Mouse (Mus musculus) thymus, adult 2 months (tissue): ENCODE data around the gene Dixdc1. TPM values are rescaled to one million over a fixed set of nuclear protein-coding genes. Genes with fewer than 3 reads are reported as not detected.

Experiments used
- DNase-seq: peaks from one replicate; pipeline ENCODE4 v3.0.0; 2021
- H3K27ac ChIP-seq: fragments of 200-500 bp; 2 replicates; pipeline ENCODE4 v1.5.1; 2012; ENCODE audit warnings: low read length, control low read depth; ENCODE audit not compliant: control insufficient read depth, insufficient read depth
- H3K27me3 ChIP-seq: fragments of 200-500 bp; 2 replicates; pipeline ENCODE4 v1.6.1; 2012; ENCODE audit warnings: mild to moderate bottlenecking, low read length, moderate library complexity, mixed read lengths; ENCODE audit not compliant: control insufficient read depth, insufficient read depth
- H3K36me3 ChIP-seq: fragments of 200-500 bp; 2 replicates; pipeline ENCODE4 v1.6.1; 2012; ENCODE audit warnings: mild to moderate bottlenecking, low read length, moderate library complexity; ENCODE audit not compliant: control insufficient read depth, insufficient read depth
- H3K4me1 ChIP-seq: fragments of 200-500 bp; replicated peaks from 2 replicates; pipeline ENCODE4 v1.6.1; 2012; ENCODE audit warnings: low read length; ENCODE audit not compliant: control insufficient read depth, insufficient read depth
- H3K4me3 ChIP-seq: fragments of 200-500 bp; 2 replicates; pipeline ENCODE4 v1.5.1; 2012; ENCODE audit warnings: mild to moderate bottlenecking, low read length, control low read depth, moderate library complexity; ENCODE audit not compliant: control insufficient read depth, insufficient read depth
- CTCF ChIP-seq: fragments of 200-500 bp; IDR thresholded peaks from 2 replicates; pipeline ENCODE4 v1.5.1; 2012; ENCODE audit warnings: mild to moderate bottlenecking, control low read depth, low read length, moderate library complexity, borderline replicate concordance; ENCODE audit not compliant: control insufficient read depth, poor library complexity, insufficient read depth; ENCODE audit errors: extremely low read depth
- POLR2A ChIP-seq: fragments of 200-500 bp; IDR thresholded peaks from 2 replicates; pipeline ENCODE4 v1.6.1; 2012; ENCODE audit warnings: mild to moderate bottlenecking, low read length, control low read depth, moderate library complexity; ENCODE audit not compliant: control insufficient read depth, poor library complexity, insufficient read depth; ENCODE audit errors: extremely low read depth
- WGBS: fragments of 180-500 bp; shearing (Covaris S2); methylation state at CpG from one replicate; pipeline ENCODE4 v1.1.7; 2018; 5-methylcytosine and 5-hydroxymethylcytosine counted together
- polyA plus RNA-seq: library from polyadenylated mRNA; depleted of rRNA; stranded (reverse); fragments of >200 nt; gene quantifications from 2 replicates; pipeline ENCODE4 v1.2.3, GENCODE M21; 2012

Dixdc1 gene
- polyA plus RNA-seq, 1 experiment, result 0.77 TPM

GRCm38 (mm10) chr9:50753947-50754346 lies 14.6 kb upstream of the Dixdc1 start:
- WGBS, result 73% methylated on average over 7 of the region's 7 CpGs
- DNase-seq, result no peak
- H3K27ac ChIP-seq, result no peak overlapping the region

GRCm38 (mm10) chr9:50752784-50753615 lies 13.7 kb upstream of the Dixdc1 start:
- no peaks in the 10 kb centered on the region for H3K27me3 ChIP-seq
- WGBS, result 84% methylated on average over 17 of the region's 17 CpGs
- H3K4me3 ChIP-seq, result no peak overlapping the region
- no peaks in the 10 kb centered on the region for H3K4me1 ChIP-seq
- no peak for TF ChIP-seq POLR2A
- TF ChIP-seq CTCF, result no peak
- no peak overlapping the region for H3K27ac ChIP-seq
- DNase-seq, result no peak
- no peaks in the 10 kb centered on the region for H3K36me3 ChIP-seq

More at GRCm38 (mm10) chr9:50753947-50754346, 14.6 kb upstream of the Dixdc1 start:
- Histone ChIP-seq H3K36me3 (no peaks in the 10 kb centered on the region), H3K4me3 (no peak overlapping the region), H3K27me3 (no peaks in the 10 kb centered on the region), H3K4me1 (no peaks in the 10 kb centered on the region)
- TF ChIP-seq CTCF (no peak), POLR2A (no peak)

GRCm38 (mm10) chr9:50752054-50752602 lies 12.8 kb upstream of the Dixdc1 start, which contains the start of gene Hspb2:
Gene Hspb2, minus strand, starts transcription at chr9:50752354.
- Histone ChIP-seq H3K27ac (no peak within 1 kb of the TSS), H3K4me1 (no peaks in the 10 kb centered on the region), H3K36me3 (no peaks in the 10 kb centered on the region), H3K4me3 (no peak within 1 kb of the TSS), H3K27me3 (no peaks in the 10 kb centered on the region)
- TF ChIP-seq POLR2A (no peak), CTCF (no peak)
- 86% methylated on average over 14 of the region's 14 CpGs for WGBS
- DNase-seq, result no peak

- 0 out of 2 replicates have a peak, but pooled peaks cover 2% of the 10 kb centered on the region for H3K4me1 ChIP-seq
- no peaks in the 10 kb centered on the region for H3K36me3 ChIP-seq
- WGBS, result 85% methylated on average over 22 of the region's 22 CpGs
- no peak within 1 kb of the TSS for H3K4me3 ChIP-seq
- DNase-seq, result no peak
- TF ChIP-seq POLR2A (no peak), CTCF (no peak)
- H3K27me3 ChIP-seq, result no peaks in the 10 kb centered on the region
- H3K27ac ChIP-seq, result no peak within 1 kb of the TSS
These were observed 12.0 kb upstream of the Dixdc1 start, which contains the start of gene Cryab for GRCm38 (mm10) chr9:50751323-50751722. Gene Cryab, plus strand, starts transcription at chr9:50751325.

- DNase-seq, result no peak
- TF ChIP-seq CTCF (no peak), POLR2A (no peak)
- WGBS, result 91% methylated on average over 6 of the region's 6 CpGs
- Histone ChIP-seq H3K36me3 (no peaks in the 10 kb centered on the region), H3K27ac (no peak overlapping the region), H3K4me3 (no peak overlapping the region), H3K4me1 (0 out of 2 replicates have a peak, but pooled peaks cover 2% of the 10 kb centered on the region), H3K27me3 (no peaks in the 10 kb centered on the region)
These were observed 11.4 kb upstream of the Dixdc1 start for GRCm38 (mm10) chr9:50750706-50751105.

GRCm38 (mm10) chr9:50746214-50746677 lies 6.9 kb upstream of the Dixdc1 start, which contains the start of gene 2310030G06Rik:
Gene 2310030G06Rik, minus strand, starts transcription at chr9:50746536.
- H3K27ac ChIP-seq, result no peak within 1 kb of the TSS

More at GRCm38 (mm10) chr9:50746214-50746677, 6.9 kb upstream of the Dixdc1 start, which contains the start of gene 2310030G06Rik:
- DNase-seq, result no peak
- Histone ChIP-seq H3K4me3 (no peak within 1 kb of the TSS), H3K27me3 (no peaks in the 10 kb centered on the region), H3K36me3 (no peaks in the 10 kb centered on the region), H3K4me1 (peaks cover 2% of the 10 kb centered on the region; the same call in 1 of the 2 replicates)
- TF ChIP-seq POLR2A (no peak), CTCF (no peak)
- WGBS, result 24% methylated on average over 19 of the region's 19 CpGs
